Mouse (Mus musculus): ENCODE results near the gene Fndc8. TPM values are rescaled to one million over a fixed set of nuclear protein-coding genes. Genes with fewer than 3 reads are reported as not detected.
"Not testable (repeated sequence)": the region's sequence is repeated elsewhere in the genome, so short reads cannot be mapped to it uniquely, and the experiment has no call there.

The Fndc8 gene
- polyA plus RNA-seq, 1 experiment from 2014 or later: not detected

GRCm38 (mm10) chr11:82910679-82911389 is 18.9 kb downstream of the Fndc8 start:
- Histone ChIP-seq H3K4me3 (ENCODE audit: low read depth, low read length) (peak overlapping the region; percentile 55), H3K9me3 (replicated peaks; ENCODE audit: control insufficient read depth, low read length) (no peaks in the 10 kb centered on the region), H3K9ac (ENCODE audit: low read depth, low read length) (peak overlapping the region; percentile 81), H3K27ac (ENCODE audit: low read depth, low read length) (peak overlapping the region; percentile 96), H3K36me3 (ENCODE audit: control insufficient read depth, insufficient read depth, low read length) (peaks cover 3% of the 10 kb centered on the region; the same call in 1 of the 2 replicates), H3K27me3 (ENCODE audit: control insufficient read depth, insufficient read depth, low read length) (no peaks in the 10 kb centered on the region), H3K4me1 (ENCODE audit: control insufficient read depth, insufficient read depth, low read length) (peaks cover 35% of the 10 kb centered on the region), H3K4me2 (peak overlapping the region; percentile 69)
- WGBS (ENCODE audit: insufficient replicate concordance): 31% methylated on average over 11 of the region's 11 CpGs
- ATAC-seq (replicated peaks; ENCODE audit: insufficient number of reproducible peaks, low FRiP score, low TSS enrichment): peak; percentile 72

GRCm38 (mm10) chr11:82914711-82915352 is 22.9 kb downstream of the Fndc8 start:
- no peak overlapping the region for H3K27ac ChIP-seq (ENCODE audit: low read depth, low read length)

GRCm38 (mm10) chr11:82920768-82921167 is 28.8 kb downstream of the Fndc8 start:
- Histone ChIP-seq H3K4me1 (ENCODE audit: control insufficient read depth, insufficient read depth, low read length) (peaks cover 8% of the 10 kb centered on the region), H3K9ac (ENCODE audit: low read depth, low read length) (no peak overlapping the region), H3K27ac (ENCODE audit: low read depth, low read length) (no peak overlapping the region), H3K4me2 (no peak overlapping the region), H3K36me3 (ENCODE audit: control insufficient read depth, insufficient read depth, low read length) (peaks cover 7% of the 10 kb centered on the region; the same call in 1 of the 2 replicates), H3K27me3 (ENCODE audit: control insufficient read depth, insufficient read depth, low read length) (no peaks in the 10 kb centered on the region), H3K9me3 (replicated peaks; ENCODE audit: control insufficient read depth, low read length) (no peaks in the 10 kb centered on the region), H3K4me3 (ENCODE audit: low read depth, low read length) (no peak overlapping the region)
- 53% methylated on average over 10 of the region's 10 CpGs for whole genome bisulfite sequencing (ENCODE audit: insufficient replicate concordance)
- ATAC-seq (replicated peaks; ENCODE audit: insufficient number of reproducible peaks, low FRiP score, low TSS enrichment): no peak

More at GRCm38 (mm10) chr11:82914711-82915352, 22.9 kb downstream of the Fndc8 start:
- Histone ChIP-seq H3K4me1 (ENCODE audit: control insufficient read depth, insufficient read depth, low read length) (peaks cover 24% of the 10 kb centered on the region), H3K36me3 (ENCODE audit: control insufficient read depth, insufficient read depth, low read length) (0 out of 2 replicates have a peak, but pooled peaks cover 3% of the 10 kb centered on the region), H3K9me3 (replicated peaks; ENCODE audit: control insufficient read depth, low read length) (no peaks in the 10 kb centered on the region), H3K4me2 (peak overlapping the region; percentile 69), H3K9ac (ENCODE audit: low read depth, low read length) (no peak overlapping the region), H3K4me3 (ENCODE audit: low read depth, low read length) (no peak overlapping the region; the same call in 1 of the 2 replicates), H3K27me3 (ENCODE audit: control insufficient read depth, insufficient read depth, low read length) (no peaks in the 10 kb centered on the region)
- 8% methylated on average over 16 of the region's 16 CpGs for WGBS (ENCODE audit: insufficient replicate concordance)
- ATAC-seq (replicated peaks; ENCODE audit: insufficient number of reproducible peaks, low FRiP score, low TSS enrichment): no peak

- no peak overlapping the region for H3K4me2 ChIP-seq
- no peak overlapping the region for H3K9ac ChIP-seq (ENCODE audit: low read depth, low read length)
Measured at GRCm38 (mm10) chr11:82921691-82922090, 29.8 kb downstream of the Fndc8 start.

GRCm38 (mm10) chr11:82923910-82924309 is 32.0 kb downstream of the Fndc8 start:
- H3K9ac ChIP-seq (ENCODE audit: low read depth, low read length); H3K27ac ChIP-seq (ENCODE audit: low read depth, low read length); H3K4me3 ChIP-seq (ENCODE audit: low read depth, low read length); H3K9me3 ChIP-seq (replicated peaks; ENCODE audit: control insufficient read depth, low read length); ATAC-seq (replicated peaks; ENCODE audit: insufficient number of reproducible peaks, low FRiP score, low TSS enrichment); H3K27me3 ChIP-seq (ENCODE audit: control insufficient read depth, insufficient read depth, low read length); H3K36me3 ChIP-seq (ENCODE audit: control insufficient read depth, insufficient read depth, low read length); H3K4me2 ChIP-seq: not testable (repeated sequence)
- peaks cover 10% of the 10 kb centered on the region for H3K4me1 ChIP-seq (ENCODE audit: control insufficient read depth, insufficient read depth, low read length)
- 87% methylated on average over 6 of the region's 6 CpGs for WGBS (ENCODE audit: insufficient replicate concordance)

More at GRCm38 (mm10) chr11:82921691-82922090, 29.8 kb downstream of the Fndc8 start:
- Histone ChIP-seq H3K9me3 (replicated peaks; ENCODE audit: control insufficient read depth, low read length) (no peaks in the 10 kb centered on the region), H3K4me1 (ENCODE audit: control insufficient read depth, insufficient read depth, low read length) (peaks cover 8% of the 10 kb centered on the region), H3K4me3 (ENCODE audit: low read depth, low read length) (no peak overlapping the region), H3K27ac (ENCODE audit: low read depth, low read length) (no peak overlapping the region), H3K36me3 (ENCODE audit: control insufficient read depth, insufficient read depth, low read length) (peaks cover 7% of the 10 kb centered on the region; the same call in 1 of the 2 replicates), H3K27me3 (ENCODE audit: control insufficient read depth, insufficient read depth, low read length) (no peaks in the 10 kb centered on the region)
- WGBS (ENCODE audit: insufficient replicate concordance): 68% methylated on average over 4 of the region's 4 CpGs
- ATAC-seq (replicated peaks; ENCODE audit: insufficient number of reproducible peaks, low FRiP score, low TSS enrichment): no peak

GRCm38 (mm10) chr11:82928897-82929632 is 37.1 kb downstream of the Fndc8 start:
- Histone ChIP-seq H3K27ac (ENCODE audit: low read depth, low read length) (no peak overlapping the region), H3K27me3 (ENCODE audit: control insufficient read depth, insufficient read depth, low read length) (peaks cover 18% of the 10 kb centered on the region), H3K4me1 (ENCODE audit: control insufficient read depth, insufficient read depth, low read length) (peaks cover 14% of the 10 kb centered on the region), H3K4me2 (no peak overlapping the region), H3K9ac (ENCODE audit: low read depth, low read length) (no peak overlapping the region), H3K4me3 (ENCODE audit: low read depth, low read length) (no peak overlapping the region), H3K9me3 (replicated peaks; ENCODE audit: control insufficient read depth, low read length) (no peaks in the 10 kb centered on the region), H3K36me3 (ENCODE audit: control insufficient read depth, insufficient read depth, low read length) (peaks cover 12% of the 10 kb centered on the region)
- 42% methylated on average over 20 of the region's 20 CpGs for WGBS (ENCODE audit: insufficient replicate concordance)
- ATAC-seq (replicated peaks; ENCODE audit: insufficient number of reproducible peaks, low FRiP score, low TSS enrichment): peak; percentile 37; the same call in 1 of the 2 replicates

GRCm38 (mm10) chr11:82929633-82929950 is 37.7 kb downstream of the Fndc8 start:
- WGBS (ENCODE audit: insufficient replicate concordance): 63% methylated on average over 3 of the region's 3 CpGs
- ATAC-seq (replicated peaks; ENCODE audit: insufficient number of reproducible peaks, low FRiP score, low TSS enrichment): no peak
- H3K9ac ChIP-seq (ENCODE audit: low read depth, low read length): no peak overlapping the region
- peaks cover 12% of the 10 kb centered on the region for H3K36me3 ChIP-seq (ENCODE audit: control insufficient read depth, insufficient read depth, low read length)
- peaks cover 14% of the 10 kb centered on the region for H3K4me1 ChIP-seq (ENCODE audit: control insufficient read depth, insufficient read depth, low read length)
- no peak overlapping the region for H3K4me2 ChIP-seq
- peaks cover 20% of the 10 kb centered on the region for H3K27me3 ChIP-seq (ENCODE audit: control insufficient read depth, insufficient read depth, low read length)
- H3K27ac ChIP-seq (ENCODE audit: low read depth, low read length): no peak overlapping the region
- H3K9me3 ChIP-seq (replicated peaks; ENCODE audit: control insufficient read depth, low read length): no peaks in the 10 kb centered on the region
- H3K4me3 ChIP-seq (ENCODE audit: low read depth, low read length): no peak overlapping the region

GRCm38 (mm10) chr11:82930391-82930955 is 38.5 kb downstream of the Fndc8 start:
- H3K9me3 ChIP-seq (replicated peaks; ENCODE audit: control insufficient read depth, low read length); H3K9ac ChIP-seq (ENCODE audit: low read depth, low read length); ATAC-seq (replicated peaks; ENCODE audit: insufficient number of reproducible peaks, low FRiP score, low TSS enrichment); H3K27ac ChIP-seq (ENCODE audit: low read depth, low read length); H3K36me3 ChIP-seq (ENCODE audit: control insufficient read depth, insufficient read depth, low read length); H3K4me1 ChIP-seq (ENCODE audit: control insufficient read depth, insufficient read depth, low read length): not testable (repeated sequence)
- WGBS (ENCODE audit: insufficient replicate concordance): 6% methylated on average over 79 of the region's 85 CpGs
- Histone ChIP-seq H3K4me2 (peak overlapping the region; percentile 81), H3K4me3 (ENCODE audit: low read depth, low read length) (peak overlapping the region; percentile 53), H3K27me3 (ENCODE audit: control insufficient read depth, insufficient read depth, low read length) (peaks cover 20% of the 10 kb centered on the region)

Measured in heart, embryonic 11.5 days (tissue).